Mouse (Mus musculus) megakaryocyte-erythroid progenitor cell, adult 5-6 weeks (primary cell): ENCODE data around the gene Amer3. TPM values are rescaled to one million over a fixed set of nuclear protein-coding genes. Genes with fewer than 3 reads are reported as not detected.
"Not testable (repeated sequence)": the region's sequence is repeated elsewhere in the genome, so short reads cannot be mapped to it uniquely, and the experiment has no call there.

Experiments used
- ATAC-seq: replicated peaks from 2 replicates; pipeline ENCODE4 v1.8.0; 2016; ENCODE audit warnings: mild to moderate bottlenecking, inconsistent platforms; ENCODE audit not compliant: severe bottlenecking, poor library complexity, low FRiP score, low TSS enrichment
- total RNA-seq, 2 experiments: library from RNA; stranded (forward) in 1 of 2; stranded (reverse) in 1 of 2; fragments of 200-1000, 215-1000 nt in 1 of 2; fragments of >200 nt in 1 of 2; fragmentation: Nextera tagmentation in 1 of 2; gene quantifications; 2 replicates each; pipeline ENCODE4 v1.2.3; 2014 to 2017

The Amer3 gene
- total RNA-seq, 2 experiments from 2014 or later: not detected

DNA sequence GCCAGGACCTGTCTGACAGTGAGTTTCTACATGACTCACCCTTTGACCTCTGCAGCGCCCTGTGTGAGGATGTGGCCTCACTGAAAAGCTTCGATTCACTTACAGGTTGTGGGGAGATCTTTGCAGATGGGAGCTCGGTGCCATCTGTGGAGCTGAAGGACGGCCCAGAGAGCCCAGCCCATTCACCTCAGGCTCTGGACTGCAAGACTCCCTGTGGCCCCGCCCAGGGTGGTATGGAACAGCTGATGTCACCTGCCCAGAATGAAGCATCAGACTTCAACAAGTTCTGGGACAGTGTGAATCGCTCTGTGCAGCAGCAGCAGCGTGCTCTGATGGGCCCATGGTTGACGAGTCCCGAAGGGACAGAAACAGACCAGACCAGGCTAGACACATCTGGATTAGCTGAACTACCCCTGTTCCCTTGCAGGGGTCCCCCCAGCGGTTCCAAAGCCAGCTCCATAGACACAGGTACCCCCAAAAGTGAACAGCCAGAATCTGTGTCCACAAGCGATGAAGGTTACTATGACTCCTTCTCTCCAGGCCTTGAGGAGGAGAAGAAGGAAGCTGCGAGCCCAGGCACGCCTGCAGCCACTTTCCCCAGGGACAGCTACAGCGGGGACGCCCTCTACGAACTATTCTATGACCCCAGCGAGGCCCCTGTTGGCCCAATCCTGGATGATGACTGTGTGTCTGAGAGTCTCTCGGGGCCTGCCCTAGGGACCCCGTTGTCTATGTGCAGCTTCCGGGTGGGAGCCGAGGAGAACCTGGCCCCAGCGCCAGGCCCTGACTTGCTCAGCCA, 8.0 kb downstream of the Amer3 start:
- ATAC-seq: no peak

- ATAC-seq: no peak
Measured at GRCm38 (mm10) chr1:34600000-34600399, 20.5 kb downstream of the Amer3 start.

DNA sequence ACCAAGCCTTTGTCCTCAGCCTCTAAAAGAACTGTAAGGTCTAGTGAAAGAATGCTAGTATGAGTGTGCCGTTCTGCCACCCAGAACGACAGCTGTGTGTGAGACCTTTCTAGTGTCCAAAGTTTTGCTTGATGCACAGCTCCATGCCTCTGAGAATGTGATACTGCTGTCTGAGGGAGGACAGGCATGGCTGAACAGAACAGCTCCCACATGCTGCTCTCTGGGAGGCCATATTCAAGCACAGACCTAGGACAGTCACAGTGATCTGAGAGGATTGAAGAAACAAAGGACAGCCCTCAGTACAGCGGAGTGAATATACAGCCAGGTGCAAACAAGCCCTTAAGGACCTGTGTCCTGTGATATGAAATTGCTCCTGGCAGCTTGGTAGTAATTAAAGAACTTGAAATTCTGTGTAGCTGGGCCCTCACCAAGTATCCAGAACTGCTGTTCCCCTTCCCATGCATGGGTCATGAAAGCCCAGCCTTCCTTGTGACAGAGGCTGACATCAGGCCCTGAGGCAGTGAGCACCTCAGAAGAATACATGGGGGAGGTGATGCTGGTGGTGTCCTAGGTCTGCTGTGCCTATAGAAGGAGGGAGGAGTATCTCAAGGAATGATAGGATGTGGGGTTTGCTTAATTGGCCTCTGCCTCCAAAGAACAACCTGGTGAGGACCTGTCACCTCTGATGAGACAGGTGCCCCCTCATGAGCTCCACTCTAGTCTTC, 22.0 kb downstream of the Amer3 start:
- no peak for ATAC-seq

- peak; percentile 94 for ATAC-seq
Measured at GRCm38 (mm10) chr1:34602363-34602762, 22.9 kb downstream of the Amer3 start.

GRCm38 (mm10) chr1:34613801-34614200, 34.3 kb downstream of the Amer3 start:
- ATAC-seq: no peak

GRCm38 (mm10) chr1:34620116-34620515, 40.7 kb downstream of the Amer3 start:
- not testable (repeated sequence) for ATAC-seq

DNA sequence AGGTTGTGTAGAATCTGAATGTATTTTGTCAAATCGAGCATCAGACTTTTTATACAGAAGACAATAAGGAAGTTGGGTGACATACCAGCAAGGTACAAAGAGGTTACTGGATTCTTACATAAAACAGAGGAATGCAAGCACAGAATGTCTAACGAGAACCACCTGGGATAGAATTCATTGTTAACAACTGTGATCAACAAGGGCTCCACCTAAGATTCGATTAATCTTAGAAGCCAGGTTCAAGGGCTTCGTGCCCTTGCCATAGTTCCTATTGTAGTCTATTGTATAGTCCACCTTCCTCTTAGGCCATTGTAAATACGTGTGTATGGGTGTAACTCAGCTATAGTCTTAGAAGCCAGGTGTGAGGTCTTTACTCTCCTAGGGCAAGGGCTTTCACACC, 41.3 kb downstream of the Amer3 start:
- ATAC-seq: not testable (repeated sequence)

- no peak for ATAC-seq
Measured at GRCm38 (mm10) chr1:34635711-34636110, 56.3 kb downstream of the Amer3 start.

Other genes starting within 250 kb of the Amer3 start
- gene Ccdc115, start 140.0 kb upstream of the Amer3 start, total RNA-seq (2014; fragmentation: Nextera tagmentation): 35.9 and 38.8 TPM in 2 replicates
- 42.1 and 45.4 TPM in 2 replicates for gene Ccdc115, start 140.0 kb upstream of the Amer3 start, total RNA-seq (2017)
- 55.7 and 74.9 TPM in 2 replicates for gene Imp4, start 139.8 kb upstream of the Amer3 start, total RNA-seq (2014; fragmentation: Nextera tagmentation)
- 27.2 and 31.5 TPM in 2 replicates for gene Imp4, start 139.8 kb upstream of the Amer3 start, total RNA-seq (2017)
- gene Ptpn18, start 119.9 kb upstream of the Amer3 start, total RNA-seq (2014; fragmentation: Nextera tagmentation): 12.5 and 40.1 TPM in 2 replicates
- gene Ptpn18, start 119.9 kb upstream of the Amer3 start, total RNA-seq (2017): 27.3 and 67.9 TPM in 2 replicates
- gene Prss39, start 81.2 kb upstream of the Amer3 start, total RNA-seq (2014; fragmentation: Nextera tagmentation): not detected in 2 replicates
- 1.2 TPM in 1 of 2 replicates, not detected in the other for gene Prss39, start 81.2 kb upstream of the Amer3 start, total RNA-seq (2017)
- gene Cfc1, start 44.0 kb upstream of the Amer3 start, total RNA-seq (2014; fragmentation: Nextera tagmentation): not detected in 2 replicates
- not detected in 2 replicates for gene Cfc1, start 44.0 kb upstream of the Amer3 start, total RNA-seq (2017)
- gene Prss40, start 18.7 kb upstream of the Amer3 start, total RNA-seq (2014; fragmentation: Nextera tagmentation): not detected in 2 replicates
- not detected in 2 replicates for gene Prss40, start 18.7 kb upstream of the Amer3 start, total RNA-seq (2017)